Mouse (Mus musculus) neural tube, embryonic 15.5 days (tissue): ENCODE data around the gene Igsf3. TPM values are rescaled to one million over a fixed set of nuclear protein-coding genes. Genes with fewer than 3 reads are reported as not detected.

Experiments
- ATAC-seq: fragments of 200-750 bp; cut with Nextera tagmentation; 2 replicates; pipeline ENCODE4 v1.8.0; 2017; ENCODE audit warnings: mild to moderate bottlenecking, moderate TSS enrichment, moderate library complexity; ENCODE audit not compliant: low FRiP score
- H3K27ac ChIP-seq: fragments of 300-500 bp; sonication (generic); replicated peaks from 2 replicates; pipeline ENCODE4 v1.5.1; 2015; ENCODE audit warnings: mild to moderate bottlenecking, inconsistent platforms
- H3K27me3 ChIP-seq: fragments of 300-500 bp; sonication (generic); replicated peaks from 2 replicates; pipeline ENCODE4 v1.6.1; 2015; ENCODE audit warnings: inconsistent platforms
- H3K36me3 ChIP-seq: fragments of 300-500 bp; sonication (generic); 2 replicates; pipeline ENCODE4 v1.6.1; 2015; ENCODE audit warnings: inconsistent platforms
- H3K4me1 ChIP-seq: fragments of 300-500 bp; sonication (generic); 2 replicates; pipeline ENCODE4 v1.6.1; 2015; ENCODE audit warnings: inconsistent platforms
- H3K4me2 ChIP-seq: fragments of 300-500 bp; sonication (generic); 2 replicates; pipeline ENCODE4 v1.6.1; 2015; ENCODE audit warnings: inconsistent platforms, mild to moderate bottlenecking, moderate library complexity
- H3K4me3 ChIP-seq: fragments of 300-500 bp; sonication (generic); replicated peaks from 2 replicates; pipeline ENCODE4 v1.5.1; 2015; ENCODE audit warnings: mild to moderate bottlenecking, inconsistent platforms
- H3K9ac ChIP-seq: fragments of 300-500 bp; sonication (generic); replicated peaks from 2 replicates; pipeline ENCODE4 v1.6.1; 2015; ENCODE audit warnings: mild to moderate bottlenecking, inconsistent platforms
- H3K9me3 ChIP-seq: fragments of 300-500 bp; sonication (generic); replicated peaks from 2 replicates; pipeline ENCODE4 v1.6.1; 2016; ENCODE audit warnings: inconsistent platforms
- WGBS: fragments of 180-500 bp; shearing (Covaris S2); methylation state at CpG from one replicate; pipeline ENCODE4 v1.1.7; 2015; ENCODE audit warnings: mixed read lengths; 5-methylcytosine and 5-hydroxymethylcytosine counted together
- polyA plus RNA-seq: library from polyadenylated mRNA; unstranded; fragments of >200 nt; fragmentation: Nextera tagmentation; extraction: Ambion mirVana; gene quantifications from 2 replicates; pipeline ENCODE4 v1.2.1, GENCODE M21; 2015

Igsf3 gene
- polyA plus RNA-seq, 1 experiment from 2014 or later, result 89.7 TPM

DNA sequence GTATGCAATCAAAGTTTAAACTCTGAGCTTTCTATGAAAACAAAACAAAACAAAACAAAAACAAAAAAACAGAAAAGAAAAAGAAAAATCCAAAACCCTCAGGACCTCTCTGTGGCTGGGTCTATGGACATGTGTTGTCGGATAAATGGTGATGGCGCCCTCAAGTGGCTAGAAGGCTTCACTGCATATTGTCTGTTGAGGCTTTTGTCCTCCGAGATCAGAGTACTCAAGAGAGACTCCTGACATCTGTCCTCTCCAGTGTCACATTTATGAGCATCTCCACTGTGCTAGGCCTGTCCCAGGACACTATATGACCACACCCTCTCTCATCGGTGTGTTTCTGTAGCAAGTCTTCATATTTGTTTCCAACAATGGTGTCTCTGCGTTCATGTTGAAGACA lies 85.4 kb downstream of the Igsf3 start:
- Histone ChIP-seq H3K4me2 (no peak overlapping the region), H3K9me3 (no peaks in the 10 kb centered on the region; the same call in 1 of the 2 replicates), H3K36me3 (peaks cover 30% of the 10 kb centered on the region), H3K4me3 (no peak overlapping the region), H3K4me1 (peaks cover 22% of the 10 kb centered on the region), H3K9ac (no peak overlapping the region), H3K27ac (peak overlapping the region; percentile 54; the same call in 1 of the 2 replicates), H3K27me3 (no peaks in the 10 kb centered on the region)
- peak; percentile 61 for ATAC-seq
- 20% methylated on average over 5 of the region's 5 CpGs for WGBS

DNA sequence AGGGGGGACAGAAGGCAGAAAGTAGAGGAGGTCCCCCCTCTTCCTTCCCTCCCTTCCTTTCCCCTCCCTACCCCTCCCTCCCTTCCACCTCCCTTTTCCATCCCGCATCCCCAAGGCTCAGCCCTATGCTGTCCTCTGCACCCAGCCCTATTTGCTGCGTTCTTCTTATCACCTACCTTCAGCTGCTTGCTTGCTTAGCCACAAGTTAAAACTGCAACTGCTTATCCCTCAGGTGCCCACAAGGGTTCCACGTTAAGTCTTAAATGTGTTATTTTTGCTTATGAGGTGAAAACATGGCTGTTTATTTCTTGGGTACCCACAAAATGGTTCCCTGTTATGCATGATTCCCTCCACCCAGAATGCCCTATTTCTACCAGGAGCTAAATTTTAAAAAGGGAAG lies 86.6 kb downstream of the Igsf3 start:
- H3K9me3 ChIP-seq, result no peaks in the 10 kb centered on the region; the same call in 1 of the 2 replicates
- WGBS, result 92% methylated on average over 3 of the region's 3 CpGs
- no peak for ATAC-seq

DNA sequence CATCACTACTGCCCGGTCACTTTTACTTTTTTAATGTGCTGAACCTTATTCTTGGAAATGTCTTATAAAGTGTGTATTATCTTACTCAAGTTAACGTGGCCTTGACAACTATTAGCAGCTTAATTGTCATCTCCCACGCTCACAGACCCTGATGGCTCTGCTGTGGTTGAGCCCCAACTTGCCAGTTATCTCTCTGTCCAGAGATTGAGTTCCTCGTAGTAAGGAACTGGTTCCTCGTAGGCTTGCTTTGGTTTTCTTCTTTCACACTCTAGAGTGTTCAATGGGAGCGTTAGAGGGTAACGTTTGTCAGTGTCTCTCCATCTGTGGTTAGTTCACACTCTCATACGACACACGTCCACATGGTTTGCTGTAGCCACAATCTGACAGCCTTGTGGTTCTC lies 92.8 kb downstream of the Igsf3 start:
- ATAC-seq, result no peak
- H3K36me3 ChIP-seq, result no peaks in the 10 kb centered on the region
- WGBS, result 88% methylated on average over 9 of the region's 9 CpGs

More for the DNA sequence above, 86.6 kb downstream of the Igsf3 start:
- Histone ChIP-seq H3K27ac (no peak overlapping the region), H3K9ac (no peak overlapping the region), H3K4me1 (peaks cover 29% of the 10 kb centered on the region), H3K4me3 (no peak overlapping the region), H3K4me2 (no peak overlapping the region), H3K36me3 (peaks cover 18% of the 10 kb centered on the region), H3K27me3 (no peaks in the 10 kb centered on the region)

DNA sequence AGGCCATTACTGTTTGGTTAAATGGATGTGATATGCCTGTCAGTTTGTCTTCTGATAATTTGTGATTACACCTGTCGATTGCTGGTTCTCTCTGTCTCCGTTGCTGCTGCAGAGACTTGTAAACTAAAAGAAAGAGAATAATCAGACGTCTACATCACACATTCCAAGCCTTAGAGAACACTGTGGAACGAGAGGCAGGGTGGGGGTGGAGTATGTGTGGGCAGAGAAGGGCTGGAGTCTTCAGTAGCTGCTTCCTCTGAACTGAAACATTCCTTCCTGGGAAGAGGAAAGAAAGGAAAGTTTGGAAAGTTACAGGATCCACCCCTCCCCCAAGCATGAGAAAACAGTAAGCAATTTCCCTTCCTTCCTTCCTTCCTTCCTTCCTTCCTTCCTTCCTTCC lies 95.0 kb downstream of the Igsf3 start:
- Histone ChIP-seq H3K4me1 (peaks cover 15% of the 10 kb centered on the region), H3K27ac (0 out of 2 replicates have a peak overlapping the region, but pooled peaks have one; percentile 18), H3K4me2 (no peak overlapping the region), H3K27me3 (no peaks in the 10 kb centered on the region), H3K9ac (no peak overlapping the region), H3K4me3 (no peak overlapping the region), H3K36me3 (no peaks in the 10 kb centered on the region), H3K9me3 (no peaks in the 10 kb centered on the region)
- ATAC-seq, result no peak
- 37% methylated on average over 4 of the region's 4 CpGs for WGBS

More for the DNA sequence above, 92.8 kb downstream of the Igsf3 start:
- Histone ChIP-seq H3K27ac (no peak overlapping the region), H3K4me1 (peaks cover 15% of the 10 kb centered on the region), H3K9me3 (no peaks in the 10 kb centered on the region), H3K4me2 (no peak overlapping the region), H3K27me3 (no peaks in the 10 kb centered on the region), H3K4me3 (no peak overlapping the region), H3K9ac (no peak overlapping the region)

DNA sequence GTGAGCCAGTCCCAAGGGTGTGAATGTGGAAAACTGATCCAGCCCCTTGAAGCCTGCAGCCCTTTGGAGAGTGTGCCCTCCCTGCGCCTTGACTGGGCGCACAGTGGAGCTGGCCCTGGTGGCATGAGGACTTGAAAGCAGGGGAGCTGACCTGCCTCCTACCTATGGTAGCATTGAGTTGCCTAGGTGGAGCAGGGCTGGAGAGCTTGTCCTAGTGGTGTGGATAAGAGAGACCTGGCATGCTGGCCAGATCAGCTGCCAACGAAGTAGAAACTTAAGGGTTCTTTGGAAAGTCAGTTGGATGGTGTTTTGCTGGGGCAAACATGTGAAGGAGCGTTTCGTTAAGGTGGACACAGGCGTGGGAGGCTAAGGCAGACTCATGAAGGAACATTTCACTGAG lies 105.1 kb downstream of the Igsf3 start:
- no peaks in the 10 kb centered on the region for H3K36me3 ChIP-seq
- no peak overlapping the region for H3K27ac ChIP-seq
- H3K4me2 ChIP-seq, result no peak overlapping the region
- no peaks in the 10 kb centered on the region for H3K4me1 ChIP-seq
- H3K9me3 ChIP-seq, result no peaks in the 10 kb centered on the region
- H3K9ac ChIP-seq, result no peak overlapping the region
- WGBS, result 97% methylated on average over 6 of the region's 6 CpGs
- ATAC-seq, result no peak
- no peaks in the 10 kb centered on the region for H3K27me3 ChIP-seq
- H3K4me3 ChIP-seq, result no peak overlapping the region

DNA sequence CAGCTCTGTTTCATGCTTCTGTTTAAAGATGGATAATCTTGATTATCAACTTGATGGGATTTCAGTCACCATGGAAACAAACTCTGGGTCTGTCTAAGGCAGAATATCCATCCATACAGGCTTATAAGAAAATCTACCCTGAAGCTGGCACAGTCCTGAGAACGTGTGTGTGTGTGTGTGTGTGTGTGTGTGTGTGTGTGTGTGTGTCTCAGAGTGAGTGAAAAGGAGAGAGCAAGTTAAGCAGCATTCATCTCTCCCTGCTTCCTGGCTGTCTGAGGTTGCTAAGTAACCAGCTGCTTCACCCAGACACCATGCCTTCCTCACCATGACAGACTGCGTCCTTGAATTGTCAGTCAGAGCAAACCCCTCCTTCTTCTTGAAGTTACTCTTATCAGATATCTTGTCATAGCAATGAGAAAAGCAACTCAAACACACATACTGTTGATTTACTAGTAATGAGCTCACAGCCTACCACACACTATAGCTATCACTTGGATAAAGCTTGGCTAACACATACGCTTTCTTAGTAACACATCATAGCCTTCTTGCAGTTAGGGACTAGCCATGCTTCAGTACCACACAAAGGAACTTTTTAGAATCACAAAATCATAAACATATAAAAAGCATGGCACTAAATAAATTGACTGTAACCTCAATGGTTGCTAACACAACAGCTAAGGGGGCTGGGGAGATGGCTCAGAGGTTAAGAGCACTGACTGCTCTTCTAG lies 106.5 kb downstream of the Igsf3 start:
- H3K27me3 ChIP-seq, result no peaks in the 10 kb centered on the region
- no peak overlapping the region for H3K4me3 ChIP-seq
- no peaks in the 10 kb centered on the region for H3K36me3 ChIP-seq
- H3K4me1 ChIP-seq, result no peaks in the 10 kb centered on the region
- H3K9me3 ChIP-seq, result no peaks in the 10 kb centered on the region
- WGBS, result 70% methylated on average over 3 of the region's 3 CpGs
- no peak overlapping the region for H3K27ac ChIP-seq
- H3K9ac ChIP-seq, result no peak overlapping the region
- no peak overlapping the region for H3K4me2 ChIP-seq
- 0 out of 2 replicates have a peak, but pooled peaks have one; percentile 33 for ATAC-seq

DNA sequence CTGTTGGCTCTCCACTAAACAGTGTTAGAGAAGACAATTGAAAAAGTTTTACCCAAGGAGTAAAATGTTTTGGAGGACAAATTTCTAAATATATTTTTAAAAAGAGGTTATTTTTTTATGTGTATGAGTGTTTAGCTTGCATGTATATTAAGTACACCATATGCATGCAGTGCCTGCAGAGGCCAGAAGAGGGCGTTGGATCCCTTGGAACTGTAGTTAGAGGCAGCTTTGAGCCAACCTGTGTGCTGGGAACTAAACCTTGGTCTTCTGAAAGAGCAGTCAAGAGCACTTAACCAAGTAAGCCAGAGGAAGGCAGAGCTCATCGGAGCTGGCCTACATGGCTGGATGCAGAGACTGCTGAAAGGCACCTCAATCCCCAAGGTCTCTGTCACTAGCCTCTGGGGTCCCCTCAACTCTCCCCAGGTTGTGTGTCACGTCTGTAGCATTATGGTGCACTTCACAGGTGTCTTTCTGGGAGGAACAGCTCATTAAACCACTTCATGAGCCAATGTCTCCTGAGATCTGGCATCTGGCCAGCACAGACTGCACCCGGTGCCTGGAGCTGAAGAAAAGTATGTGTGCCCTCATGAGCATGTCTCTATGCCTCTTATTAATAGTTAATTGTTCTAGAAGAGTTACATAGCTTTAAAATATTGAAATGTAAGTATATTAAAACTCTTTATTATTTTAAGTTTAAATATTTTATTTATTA lies 109.3 kb downstream of the Igsf3 start:
- Histone ChIP-seq H3K9ac (no peak overlapping the region), H3K4me1 (no peaks in the 10 kb centered on the region), H3K36me3 (no peaks in the 10 kb centered on the region), H3K4me3 (no peak overlapping the region), H3K4me2 (no peak overlapping the region), H3K27me3 (no peaks in the 10 kb centered on the region), H3K27ac (no peak overlapping the region), H3K9me3 (no peaks in the 10 kb centered on the region)
- no peak for ATAC-seq
- 45% methylated on average over 4 of the region's 4 CpGs for WGBS

DNA sequence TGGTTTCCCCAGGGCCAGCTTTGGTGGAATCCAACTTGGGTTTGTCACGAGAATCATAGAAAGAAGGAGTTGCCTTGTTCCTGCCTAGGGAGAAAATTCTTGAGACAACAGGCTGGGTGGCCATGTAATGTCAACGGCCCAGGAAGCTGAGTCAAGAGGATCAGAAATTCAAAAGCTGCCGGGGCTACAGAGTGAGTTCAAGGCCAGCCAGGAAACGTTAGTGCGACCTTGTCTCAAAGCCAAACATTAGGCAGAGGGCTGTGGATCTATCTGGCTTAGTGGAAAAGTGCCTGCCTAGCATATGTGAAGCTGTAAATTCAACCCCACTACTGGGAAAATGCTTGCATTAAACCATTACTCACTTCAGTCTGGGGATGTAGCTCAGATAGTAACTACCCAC lies 110.6 kb downstream of the Igsf3 start:
- Histone ChIP-seq H3K4me1 (no peaks in the 10 kb centered on the region), H3K9ac (no peak overlapping the region), H3K27me3 (no peaks in the 10 kb centered on the region), H3K27ac (no peak overlapping the region), H3K9me3 (no peaks in the 10 kb centered on the region), H3K36me3 (no peaks in the 10 kb centered on the region), H3K4me3 (no peak overlapping the region), H3K4me2 (no peak overlapping the region)
- 91% methylated on average over 5 of the region's 5 CpGs for WGBS
- no peak for ATAC-seq

DNA sequence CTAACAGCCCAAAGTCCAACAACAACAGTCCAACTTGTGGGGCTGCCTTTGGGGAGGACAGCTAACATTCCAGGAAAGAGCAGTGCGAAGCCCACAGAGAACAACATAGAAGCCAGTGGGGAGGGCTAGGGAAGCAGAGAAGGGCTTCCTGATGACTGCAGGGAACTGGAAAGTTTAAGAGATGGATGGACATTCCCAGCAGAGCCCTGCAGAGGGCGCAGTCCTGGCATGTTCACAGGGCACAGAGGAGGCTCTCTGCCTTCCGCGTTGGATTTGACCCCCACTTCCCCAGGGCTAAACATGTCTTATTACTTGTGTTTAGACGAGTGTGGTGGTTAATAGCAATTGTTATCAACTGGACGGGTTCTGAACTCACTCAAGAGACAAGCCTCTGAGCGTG lies 111.3 kb downstream of the Igsf3 start:
- H3K4me1 ChIP-seq, result no peaks in the 10 kb centered on the region
- no peaks in the 10 kb centered on the region for H3K36me3 ChIP-seq
- H3K9ac ChIP-seq, result no peak overlapping the region
- no peaks in the 10 kb centered on the region for H3K9me3 ChIP-seq
- H3K27ac ChIP-seq, result no peak overlapping the region
- no peaks in the 10 kb centered on the region for H3K27me3 ChIP-seq
- ATAC-seq, result no peak
- WGBS, result 75% methylated on average over 7 of the region's 7 CpGs
- H3K4me3 ChIP-seq, result no peak overlapping the region
- no peak overlapping the region for H3K4me2 ChIP-seq

DNA sequence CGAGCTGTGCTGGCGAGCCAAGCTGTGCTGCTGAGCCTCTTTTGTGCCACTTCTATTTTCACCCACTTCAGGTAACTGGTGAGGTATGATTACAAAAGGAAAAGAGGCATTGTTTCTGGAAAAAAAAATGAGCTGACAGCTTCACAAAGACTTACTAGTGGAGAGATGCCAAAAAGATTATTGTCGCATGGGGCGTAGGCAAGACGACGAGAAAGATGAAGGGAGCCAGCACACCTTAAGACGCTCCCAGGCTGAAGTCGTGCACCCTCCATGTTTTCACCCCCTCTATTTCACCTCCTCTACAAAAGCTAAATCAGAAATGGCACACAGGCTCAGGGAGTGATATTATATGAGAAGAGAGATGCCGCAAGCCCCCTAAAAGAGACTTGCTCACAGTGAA lies 113.6 kb downstream of the Igsf3 start:
- Histone ChIP-seq H3K4me3 (no peak overlapping the region), H3K9ac (no peak overlapping the region), H3K9me3 (no peaks in the 10 kb centered on the region), H3K27ac (no peak overlapping the region), H3K36me3 (no peaks in the 10 kb centered on the region), H3K4me1 (peaks cover 4% of the 10 kb centered on the region), H3K4me2 (no peak overlapping the region), H3K27me3 (no peaks in the 10 kb centered on the region)
- 88% methylated on average over 9 of the region's 9 CpGs for WGBS
- no peak for ATAC-seq

DNA sequence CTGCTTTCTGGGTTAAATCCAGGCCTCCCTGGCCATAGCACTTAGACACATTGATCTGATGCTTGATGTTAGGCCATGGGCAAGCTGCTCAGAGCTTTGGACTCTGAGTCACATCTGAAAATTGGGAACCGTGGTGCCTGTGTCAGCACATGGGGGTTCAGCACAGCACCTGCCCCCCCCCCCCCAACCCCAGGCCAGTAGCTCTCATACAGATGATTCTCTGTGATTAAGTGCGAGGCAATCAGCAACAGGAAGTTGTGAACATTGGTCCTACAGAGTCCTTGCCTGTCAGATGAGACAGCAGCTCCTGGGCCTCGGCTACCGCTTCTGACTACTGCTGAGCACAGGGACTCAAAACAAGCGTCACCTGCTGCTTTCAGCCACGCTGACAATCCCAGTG lies 116.0 kb downstream of the Igsf3 start:
- ATAC-seq, result no peak
- Histone ChIP-seq H3K4me1 (peaks cover 4% of the 10 kb centered on the region), H3K9ac (no peak overlapping the region), H3K27ac (no peak overlapping the region), H3K4me3 (no peak overlapping the region), H3K27me3 (no peaks in the 10 kb centered on the region), H3K9me3 (no peaks in the 10 kb centered on the region), H3K4me2 (no peak overlapping the region), H3K36me3 (no peaks in the 10 kb centered on the region)
- 84% methylated on average over 6 of the region's 6 CpGs for WGBS

DNA sequence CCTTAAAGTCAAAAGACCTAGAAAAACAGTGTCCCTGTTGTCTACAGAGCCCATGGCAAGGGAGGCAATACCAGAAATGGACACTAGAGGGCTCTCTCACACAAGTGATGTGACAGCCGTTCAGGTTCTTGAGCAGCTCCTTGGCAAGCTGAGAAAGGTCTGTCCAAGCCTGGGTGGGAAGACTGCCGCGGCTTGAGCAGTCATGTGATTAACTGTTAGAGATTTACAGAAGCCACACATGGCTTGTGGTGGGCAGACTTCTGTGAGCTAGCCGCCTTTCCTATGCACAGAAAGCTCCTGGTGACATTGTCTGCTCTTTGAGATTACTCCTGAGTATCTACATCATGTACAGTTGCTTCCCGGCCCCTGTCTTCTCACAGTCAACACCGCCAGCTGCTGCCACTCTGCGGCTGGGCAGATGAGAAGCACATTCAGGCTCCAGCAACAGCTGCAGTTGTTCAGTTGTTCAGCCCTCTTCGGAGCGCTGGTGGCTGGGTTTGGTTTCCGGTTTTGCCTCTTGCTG lies 117.1 kb downstream of the Igsf3 start:
- Histone ChIP-seq H3K9me3 (no peaks in the 10 kb centered on the region), H3K36me3 (no peaks in the 10 kb centered on the region), H3K9ac (0 out of 2 replicates have a peak overlapping the region, but pooled peaks have one; percentile 14), H3K4me1 (peaks cover 4% of the 10 kb centered on the region), H3K27ac (no peak overlapping the region), H3K4me3 (no peak overlapping the region), H3K4me2 (no peak overlapping the region), H3K27me3 (no peaks in the 10 kb centered on the region)
- WGBS, result 41% methylated on average over 10 of the region's 10 CpGs
- ATAC-seq, result peak; percentile 88
